Mouse (Mus musculus): ENCODE results near the gene R3hdm4. TPM values are rescaled to one million over a fixed set of nuclear protein-coding genes. Genes with fewer than 3 reads are reported as not detected.
A peak's percentile ranks its signal among the peaks of the same experiment; 100 is the strongest.

Gene R3hdm4
- polyA plus RNA-seq, 1 experiment = 162 TPM

- TF ChIP-seq POLR2A (IDR thresholded peaks at IDR 0.05; ENCODE audit: borderline replicate concordance, extremely low read depth, low read depth, low read length) = no peak
- TF ChIP-seq CTCF (IDR thresholded peaks at IDR 0.05; ENCODE audit: insufficient read depth, low read length) = no peak
- H3K4me3 ChIP-seq (replicated peaks; ENCODE audit: extremely low read depth, low read depth, low read length) = no peak overlapping the region
- H3K4me1 ChIP-seq (ENCODE audit: control insufficient read depth, insufficient read depth, low read length) = peaks cover 5% of the 10 kb centered on the region
- WGBS = 76% methylated on average over 9 of the region's 9 CpGs
- DNase-seq = no peak
Measured at GRCm38 (mm10) chr10:79943471-79943901, 22.5 kb upstream of the R3hdm4 start.

GRCm38 (mm10) chr10:79942988-79943387, 22.0 kb upstream of the R3hdm4 start:
- no peak for DNase-seq
- TF ChIP-seq POLR2A (IDR thresholded peaks at IDR 0.05; ENCODE audit: borderline replicate concordance, extremely low read depth, low read depth, low read length) (no peak), CTCF (IDR thresholded peaks at IDR 0.05; ENCODE audit: insufficient read depth, low read length) (no peak)
- Histone ChIP-seq H3K4me3 (replicated peaks; ENCODE audit: extremely low read depth, low read depth, low read length) (no peak overlapping the region), H3K4me1 (ENCODE audit: control insufficient read depth, insufficient read depth, low read length) (peaks cover 5% of the 10 kb centered on the region)
- WGBS = 91% methylated on average over 1 of the region's 1 CpGs

- Histone ChIP-seq H3K4me1 (ENCODE audit: control insufficient read depth, insufficient read depth, low read length) (peaks cover 20% of the 10 kb centered on the region), H3K4me3 (replicated peaks; ENCODE audit: extremely low read depth, low read depth, low read length) (no peak overlapping the region)
- TF ChIP-seq CTCF (IDR thresholded peaks at IDR 0.05; ENCODE audit: insufficient read depth, low read length) = no peak
- TF ChIP-seq POLR2A (IDR thresholded peaks at IDR 0.05; ENCODE audit: borderline replicate concordance, extremely low read depth, low read depth, low read length) = no peak
- 47% methylated on average over 7 of the region's 7 CpGs for WGBS
- no peak for DNase-seq
Measured at GRCm38 (mm10) chr10:79940749-79941148, 19.7 kb upstream of the R3hdm4 start.

GRCm38 (mm10) chr10:79937775-79938526, 16.9 kb upstream of the R3hdm4 start:
- WGBS = 73% methylated on average over 11 of the region's 11 CpGs
- Histone ChIP-seq H3K4me1 (ENCODE audit: control insufficient read depth, insufficient read depth, low read length) (peaks cover 36% of the 10 kb centered on the region), H3K4me3 (replicated peaks; ENCODE audit: extremely low read depth, low read depth, low read length) (no peak overlapping the region)
- DNase-seq = no peak
- TF ChIP-seq POLR2A (IDR thresholded peaks at IDR 0.05; ENCODE audit: borderline replicate concordance, extremely low read depth, low read depth, low read length) (no peak), CTCF (IDR thresholded peaks at IDR 0.05; ENCODE audit: insufficient read depth, low read length) (no peak)

- TF ChIP-seq CTCF (IDR thresholded peaks at IDR 0.05; ENCODE audit: insufficient read depth, low read length) (no peak), POLR2A (IDR thresholded peaks at IDR 0.05; ENCODE audit: borderline replicate concordance, extremely low read depth, low read depth, low read length) (no peak)
- peaks cover 40% of the 10 kb centered on the region for H3K4me1 ChIP-seq (ENCODE audit: control insufficient read depth, insufficient read depth, low read length)
- 2% methylated on average over 27 of the region's 27 CpGs for WGBS
- H3K4me3 ChIP-seq (replicated peaks; ENCODE audit: extremely low read depth, low read depth, low read length) = no peak overlapping the region
- DNase-seq = peak; percentile 87
Measured at GRCm38 (mm10) chr10:79936911-79937441, 16.0 kb upstream of the R3hdm4 start.

- no peak for DNase-seq
- 15% methylated on average over 10 of the region's 10 CpGs for WGBS
- no peak for TF ChIP-seq CTCF (IDR thresholded peaks at IDR 0.05; ENCODE audit: insufficient read depth, low read length)
- TF ChIP-seq POLR2A (IDR thresholded peaks at IDR 0.05; ENCODE audit: borderline replicate concordance, extremely low read depth, low read depth, low read length) = no peak
- Histone ChIP-seq H3K4me3 (replicated peaks; ENCODE audit: extremely low read depth, low read depth, low read length) (no peak overlapping the region), H3K4me1 (ENCODE audit: control insufficient read depth, insufficient read depth, low read length) (peaks cover 40% of the 10 kb centered on the region)
Measured at GRCm38 (mm10) chr10:79936284-79936910, 15.4 kb upstream of the R3hdm4 start.

GRCm38 (mm10) chr10:79934794-79935569, 14.0 kb upstream of the R3hdm4 start:
- H3K4me3 ChIP-seq (replicated peaks; ENCODE audit: extremely low read depth, low read depth, low read length) = no peak overlapping the region
- H3K4me1 ChIP-seq (ENCODE audit: control insufficient read depth, insufficient read depth, low read length) = peaks cover 40% of the 10 kb centered on the region
- TF ChIP-seq POLR2A (IDR thresholded peaks at IDR 0.05; ENCODE audit: borderline replicate concordance, extremely low read depth, low read depth, low read length) = no peak
- TF ChIP-seq CTCF (IDR thresholded peaks at IDR 0.05; ENCODE audit: insufficient read depth, low read length) = no peak
- WGBS = 72% methylated on average over 16 of the region's 16 CpGs
- DNase-seq = no peak

- 11% methylated on average over 13 of the region's 13 CpGs for whole genome bisulfite sequencing
- H3K4me3 ChIP-seq (replicated peaks; ENCODE audit: extremely low read depth, low read depth, low read length) = no peak overlapping the region
- DNase-seq = peak; percentile 88
- no peak for TF ChIP-seq POLR2A (IDR thresholded peaks at IDR 0.05; ENCODE audit: borderline replicate concordance, extremely low read depth, low read depth, low read length)
- no peak for TF ChIP-seq CTCF (IDR thresholded peaks at IDR 0.05; ENCODE audit: insufficient read depth, low read length)
- H3K4me1 ChIP-seq (ENCODE audit: control insufficient read depth, insufficient read depth, low read length) = peaks cover 40% of the 10 kb centered on the region
Measured at GRCm38 (mm10) chr10:79934272-79934721, 13.3 kb upstream of the R3hdm4 start.

- Histone ChIP-seq H3K4me1 (ENCODE audit: control insufficient read depth, insufficient read depth, low read length) (peaks cover 40% of the 10 kb centered on the region), H3K4me3 (replicated peaks; ENCODE audit: extremely low read depth, low read depth, low read length) (no peak overlapping the region)
- 33% methylated on average over 6 of the region's 6 CpGs for WGBS
- DNase-seq = no peak
- no peak for TF ChIP-seq POLR2A (IDR thresholded peaks at IDR 0.05; ENCODE audit: borderline replicate concordance, extremely low read depth, low read depth, low read length)
- no peak for TF ChIP-seq CTCF (IDR thresholded peaks at IDR 0.05; ENCODE audit: insufficient read depth, low read length)
Measured at GRCm38 (mm10) chr10:79933861-79934260, 12.9 kb upstream of the R3hdm4 start.
